Mouse (Mus musculus): ENCODE measurements around the gene Tnpo1.

The Tnpo1 gene

DNA sequence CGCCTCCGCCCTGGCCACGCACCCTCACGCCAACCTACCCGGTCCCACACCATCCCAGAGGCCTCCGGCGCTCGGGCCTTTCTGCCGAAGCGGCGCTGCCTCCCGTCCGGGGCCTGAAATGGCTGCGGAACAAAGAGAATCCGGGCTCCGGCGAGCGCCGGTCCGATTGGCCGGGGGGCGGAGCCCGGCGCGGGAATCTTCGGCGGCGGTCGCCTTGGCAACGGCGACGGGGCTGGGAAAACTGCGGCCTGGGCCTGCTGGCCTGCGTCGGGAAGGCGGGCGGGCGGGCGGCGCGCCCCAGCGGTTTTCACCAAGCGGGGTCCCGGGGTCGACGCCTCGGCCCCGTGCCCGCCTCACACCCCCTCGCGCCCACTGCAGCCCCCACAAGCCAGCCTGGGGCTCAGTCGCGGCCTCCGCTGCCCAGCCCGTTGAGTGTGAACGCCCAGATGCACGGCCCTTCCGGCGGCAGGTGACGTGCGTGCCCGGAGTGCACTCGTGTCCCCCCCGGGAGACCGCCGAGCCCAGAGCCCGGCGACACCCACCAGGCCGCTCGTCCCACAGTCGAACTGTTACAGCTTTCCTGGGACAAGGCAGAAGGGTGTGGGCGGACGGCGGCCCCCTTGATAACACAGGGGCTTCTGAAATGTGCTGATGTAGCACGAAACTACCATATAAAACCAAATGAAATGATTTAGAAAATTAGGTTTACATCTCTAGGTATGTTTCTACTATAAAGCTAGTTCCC lies at the start of gene Tnpo1:
Gene Tnpo1, minus strand, starts transcription at position 172 of the 745 bp plus-strand sequence.
- DNase-seq (ENCODE audit: low read depth, low spot score): peak; percentile 95

- DNase-seq (ENCODE audit: low read depth, low spot score): no peak
Observed at GRCm38 (mm10) chr13:98972090-98972489, 45.9 kb upstream of the Tnpo1 start.

- DNase-seq (ENCODE audit: low read depth, low spot score): no peak
Observed at GRCm38 (mm10) chr13:98971641-98972040, 45.5 kb upstream of the Tnpo1 start.

GRCm38 (mm10) chr13:98968517-98968916 lies 42.3 kb upstream of the Tnpo1 start:
- DNase-seq (ENCODE audit: low read depth, low spot score): no peak

GRCm38 (mm10) chr13:98967942-98968341 lies 41.8 kb upstream of the Tnpo1 start:
- DNase-seq (ENCODE audit: low read depth, low spot score): no peak

DNA sequence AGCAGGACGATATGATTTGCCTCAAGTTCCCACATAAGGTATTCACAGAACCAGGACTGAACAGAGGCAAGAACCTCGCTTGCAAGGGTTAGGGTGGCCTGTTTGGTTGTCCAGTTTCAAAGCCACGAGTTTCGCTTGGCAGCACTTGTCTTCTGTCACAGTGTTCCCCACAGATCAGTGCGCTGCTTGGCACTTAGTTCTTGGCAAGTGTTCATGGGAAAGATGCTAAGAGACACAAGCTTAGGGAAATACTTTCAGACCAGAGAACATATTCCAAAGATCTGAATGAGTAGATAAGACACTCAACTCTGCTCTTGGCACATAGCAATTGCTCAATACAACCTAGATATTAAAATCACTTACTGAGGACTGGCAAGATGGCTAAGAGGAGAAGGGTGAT lies 40.4 kb upstream of the Tnpo1 start:
- no peak for DNase-seq (ENCODE audit: low read depth, low spot score)

- DNase-seq (ENCODE audit: low read depth, low spot score): no peak
Observed at GRCm38 (mm10) chr13:98963612-98964011, 37.4 kb upstream of the Tnpo1 start.

DNA sequence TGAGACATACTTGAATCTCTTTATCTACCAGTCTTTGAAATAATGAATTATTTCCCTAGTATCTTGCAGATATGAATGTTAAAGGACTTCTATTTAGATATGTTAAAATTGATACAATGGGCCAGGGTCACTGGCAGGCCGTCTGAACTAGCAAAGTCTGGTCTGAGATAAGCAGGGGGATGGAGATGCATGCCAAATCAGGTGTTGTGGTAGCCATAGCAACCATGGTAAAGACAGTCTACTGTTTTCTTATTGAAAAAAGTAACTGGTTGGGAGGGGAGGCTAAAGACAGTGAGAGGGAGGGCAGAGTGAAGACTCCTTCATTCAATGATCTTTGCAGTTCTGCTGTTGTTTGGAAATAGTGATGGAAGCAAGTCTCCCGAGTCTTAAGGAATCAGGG lies 32.0 kb upstream of the Tnpo1 start:
- DNase-seq (ENCODE audit: low read depth, low spot score): no peak

DNA sequence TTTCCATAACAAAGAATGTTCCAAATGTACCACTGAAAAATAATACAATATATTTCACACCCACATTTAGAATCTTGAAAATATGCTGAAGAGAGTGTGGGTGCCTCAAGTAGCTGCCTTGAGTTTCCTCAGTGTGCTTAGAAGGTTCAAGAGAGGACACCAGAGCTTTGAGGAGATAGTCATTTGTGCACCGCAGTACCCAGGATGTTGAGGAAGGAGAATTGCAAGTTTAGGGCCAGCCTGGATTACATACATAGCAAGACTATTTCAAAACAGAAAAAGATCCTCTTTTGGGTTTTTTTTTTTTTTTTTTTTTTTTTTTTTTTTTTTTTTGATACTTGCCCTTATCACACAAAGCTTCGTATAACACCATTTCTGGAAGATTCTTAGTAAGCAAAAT lies 30.0 kb upstream of the Tnpo1 start:
- DNase-seq (ENCODE audit: low read depth, low spot score): no peak

- DNase-seq (ENCODE audit: low read depth, low spot score): no peak
Observed at GRCm38 (mm10) chr13:98955676-98956075, 29.5 kb upstream of the Tnpo1 start.

DNA sequence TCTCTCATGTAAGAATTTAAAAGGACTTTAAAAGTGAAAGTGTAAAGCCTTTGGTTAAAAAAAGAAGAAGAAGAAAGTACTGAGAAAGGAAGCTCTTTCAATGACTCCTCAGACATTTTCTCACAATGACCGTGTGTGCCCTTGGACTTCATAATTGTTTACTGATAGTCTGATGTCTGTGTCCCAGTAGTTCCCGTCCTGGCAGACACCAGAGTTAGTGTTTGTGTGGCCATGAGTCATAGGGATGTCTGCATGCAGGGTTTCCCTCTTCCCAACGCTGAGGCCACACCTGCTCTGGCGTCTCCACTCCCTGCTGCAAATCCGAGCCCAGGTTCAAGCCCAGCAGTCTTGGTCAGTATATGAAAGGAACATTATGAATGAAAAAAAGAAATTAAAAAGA lies 29.0 kb upstream of the Tnpo1 start:
- no peak for DNase-seq (ENCODE audit: low read depth, low spot score)

DNA sequence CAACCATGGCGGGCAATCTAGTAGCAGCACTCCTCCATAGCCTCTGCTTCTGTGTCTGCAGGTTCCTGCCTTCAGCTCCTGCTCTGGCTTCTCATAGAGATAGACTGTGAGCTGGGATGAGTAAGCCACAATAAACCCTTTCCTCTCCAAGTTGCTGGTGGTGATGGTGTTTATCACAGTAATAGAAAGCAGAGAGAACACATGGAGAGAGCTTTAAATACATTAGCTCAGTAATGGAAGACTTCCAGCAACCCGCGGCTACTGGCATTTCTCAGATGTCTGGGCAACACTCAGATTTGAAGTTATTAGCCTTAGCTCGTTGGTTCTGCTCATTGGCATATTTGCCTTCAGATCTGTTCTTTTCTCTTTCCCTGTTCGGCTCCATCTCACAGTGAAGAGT lies 27.6 kb upstream of the Tnpo1 start:
- DNase-seq (ENCODE audit: low read depth, low spot score): no peak

DNA sequence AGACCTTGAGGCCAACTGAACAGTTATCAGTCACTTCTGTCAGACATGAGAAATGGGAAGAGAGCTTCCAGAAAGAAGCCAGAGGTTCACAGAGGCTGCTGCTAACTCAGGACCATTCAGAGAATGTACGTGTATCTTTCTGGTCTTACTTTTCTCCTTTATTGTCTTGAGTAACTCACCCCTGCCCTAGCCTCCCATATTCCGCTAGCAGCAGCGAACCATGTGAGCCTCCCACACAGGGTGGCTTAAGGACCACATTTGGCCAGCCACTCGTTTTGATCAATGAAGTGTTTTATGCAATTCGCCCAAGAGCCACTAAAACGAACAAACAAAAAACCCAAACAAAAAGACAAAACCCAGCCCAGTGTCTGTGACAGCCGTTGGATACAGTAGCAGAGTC lies 25.8 kb upstream of the Tnpo1 start:
- no peak for DNase-seq (ENCODE audit: low read depth, low spot score)

DNA sequence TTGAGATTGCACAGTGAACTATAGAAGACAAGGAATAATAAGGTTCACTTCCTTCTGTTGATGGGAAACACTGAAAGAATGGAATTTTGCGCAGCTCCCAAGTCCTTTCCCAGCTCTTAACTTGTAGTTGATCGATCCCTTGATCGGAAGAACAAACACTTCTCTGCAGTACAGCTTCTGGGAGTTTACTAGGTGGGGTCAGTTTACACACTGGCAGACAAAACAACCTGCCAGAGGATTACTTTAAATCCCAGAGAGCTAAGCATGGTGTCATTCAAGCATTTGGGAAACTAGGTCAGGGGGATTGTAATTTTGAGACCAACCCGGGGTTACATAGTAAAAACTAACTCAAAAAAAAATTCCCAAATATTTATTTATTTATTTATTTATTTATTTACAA lies 22.0 kb upstream of the Tnpo1 start:
- no peak for DNase-seq (ENCODE audit: low read depth, low spot score)

DNA sequence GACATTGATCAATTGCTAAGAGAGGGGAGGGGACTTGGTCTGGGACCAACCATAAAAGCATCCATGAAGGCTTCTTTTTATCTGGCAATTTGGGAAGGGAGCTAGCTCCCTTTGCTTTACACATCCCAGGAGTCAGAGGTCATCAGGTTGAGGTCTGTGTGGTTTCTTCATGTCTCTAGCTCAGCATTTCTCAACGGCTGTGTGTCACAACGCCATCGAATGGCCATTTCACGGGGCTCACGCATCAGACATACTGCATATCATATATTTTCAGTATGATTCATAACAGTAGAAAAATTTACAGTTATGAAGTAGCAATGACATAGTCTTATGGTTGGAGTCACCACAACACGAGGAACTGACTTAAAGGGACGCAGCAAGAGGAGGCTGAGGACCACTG lies 20.2 kb upstream of the Tnpo1 start:
- DNase-seq (ENCODE audit: low read depth, low spot score): no peak

DNA sequence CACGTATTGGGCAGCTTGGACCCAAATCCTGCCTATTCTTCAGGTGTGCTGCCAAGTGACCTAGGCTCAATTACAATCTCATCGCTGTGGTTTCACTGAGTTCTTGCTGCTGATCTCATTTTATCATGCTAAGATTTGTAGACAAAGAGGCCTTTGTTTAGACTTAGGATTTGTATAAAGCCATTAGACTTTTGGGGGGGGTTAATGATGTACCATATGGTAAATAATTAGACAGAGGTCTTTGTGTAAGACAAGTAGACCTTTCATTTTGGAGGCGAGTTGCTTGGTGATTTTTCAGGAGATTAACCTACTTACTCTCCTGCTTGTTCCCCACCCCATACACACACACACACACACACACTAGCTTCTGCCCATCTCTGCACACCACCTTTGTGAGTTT lies 19.7 kb upstream of the Tnpo1 start:
- DNase-seq (ENCODE audit: low read depth, low spot score): no peak

- no peak for DNase-seq (ENCODE audit: low read depth, low spot score)
Observed at GRCm38 (mm10) chr13:98945381-98945780, 19.2 kb upstream of the Tnpo1 start.

GRCm38 (mm10) chr13:98944620-98945081 lies 18.5 kb upstream of the Tnpo1 start:
- DNase-seq (ENCODE audit: low read depth, low spot score): no peak

- no peak for DNase-seq (ENCODE audit: low read depth, low spot score)
Observed at GRCm38 (mm10) chr13:98942360-98942759, 16.2 kb upstream of the Tnpo1 start.

GRCm38 (mm10) chr13:98941829-98942343 lies 15.7 kb upstream of the Tnpo1 start:
- DNase-seq (ENCODE audit: low read depth, low spot score): no peak

GRCm38 (mm10) chr13:98937108-98937507 lies 10.9 kb upstream of the Tnpo1 start:
- DNase-seq (ENCODE audit: low read depth, low spot score): no peak

GRCm38 (mm10) chr13:98928908-98929307 lies 2.7 kb upstream of the Tnpo1 start:
- no peak for DNase-seq (ENCODE audit: low read depth, low spot score)

- DNase-seq (ENCODE audit: low read depth, low spot score): peak; percentile 47
Observed at GRCm38 (mm10) chr13:98926958-98927242, 716 bp upstream of the Tnpo1 start.
